Mouse (Mus musculus): Measurements from ENCODE around the gene Rnaseh2a. TPM values are rescaled to one million over a fixed set of nuclear protein-coding genes. Genes with fewer than 3 reads are reported as not detected.

The Rnaseh2a gene
- total RNA-seq, 1 experiment, result 160 TPM

DNA sequence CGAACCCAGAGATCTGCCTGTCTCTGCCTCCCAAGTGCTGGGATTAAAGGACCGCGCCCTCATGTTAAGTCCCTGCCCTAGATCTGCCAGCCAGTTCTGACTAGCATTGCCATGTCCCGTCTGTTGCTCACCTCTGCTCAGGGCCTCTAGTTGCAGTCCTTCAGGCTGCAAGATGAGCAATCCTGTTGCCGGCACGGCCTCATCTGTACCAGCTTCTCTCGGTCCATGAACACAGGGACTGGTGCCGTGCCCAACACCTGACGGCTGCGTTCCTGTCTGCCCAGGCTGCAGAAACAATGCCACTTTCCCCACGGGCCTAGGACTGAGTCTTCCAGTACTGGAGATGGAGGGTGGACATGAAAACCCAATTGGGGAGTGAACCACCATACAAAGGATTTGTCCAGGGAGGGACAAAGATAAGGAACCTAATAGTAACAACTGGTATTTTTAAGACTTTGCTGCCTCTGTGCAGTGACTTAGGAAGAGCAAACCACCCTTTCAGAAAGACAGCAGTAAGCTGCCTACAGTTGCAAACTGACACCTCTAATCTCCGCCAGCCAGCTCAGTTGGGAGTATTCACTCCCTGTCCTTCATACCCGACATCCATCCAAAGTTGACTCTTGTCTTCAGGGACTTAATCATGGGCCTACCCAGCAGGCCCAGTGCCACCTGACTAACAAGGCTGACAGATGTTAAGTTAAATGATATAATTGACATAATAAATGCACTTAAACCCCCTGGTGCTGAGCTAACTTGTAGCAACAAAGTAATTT, 1.8 kb downstream of the Rnaseh2a start:
- Histone ChIP-seq H3K9ac (ENCODE audit: insufficient read depth, low read depth, low read length, poor library complexity, severe bottlenecking) (no peak overlapping the region), H3K4me3 (ENCODE audit: insufficient read depth in 1 of 2, low read depth in 1 of 2, low read length in 2 of 2, poor library complexity in 1 of 2, severe bottlenecking in 1 of 2) (no peak overlapping the region), H3K4me1 (ENCODE audit: control insufficient read depth in 2 of 2, insufficient read depth in 2 of 2, low read length in 2 of 2, poor library complexity in 1 of 2) (peaks cover 2 to 19% of the 10 kb centered on the region in 2 experiments; a peak in 3 of 4 replicates), H3K9me3 (ENCODE audit: control insufficient read depth, insufficient read depth, low read depth, low read length) (no peaks in the 10 kb centered on the region), H3K36me3 (ENCODE audit: control insufficient read depth, insufficient read depth, low read length, poor library complexity, severe bottlenecking) (peaks cover 16% of the 10 kb centered on the region), H3K27ac (ENCODE audit: insufficient read depth, low read depth, low read length, poor library complexity, severe bottlenecking) (no peak overlapping the region; the same call in 1 of the 2 replicates)
- in situ Hi-C loops (cut with MboI; ENCODE audit: low sequenced_read_pairs in 2 of 2, unreplicated experiment in 2 of 2), result loop anchor here in 1 of 2 experiments (25.0 kb wide), 1 partner anchor 445 kb away; no protein-coding TSS in a partner anchor
- no peak for DNase-seq (ENCODE audit: low read depth, low spot score)
- TF ChIP-seq ZC3H11A (IDR thresholded peaks at IDR 0.05; ENCODE audit: borderline replicate concordance, low read depth, low read length), result no peak
- TF ChIP-seq HCFC1 (IDR thresholded peaks at IDR 0.05; ENCODE audit: borderline replicate concordance, insufficient read depth, low read length), result no peak
- TF ChIP-seq CHD2 (IDR thresholded peaks at IDR 0.05; ENCODE audit: low read depth, low read length), result no peak
- TF ChIP-seq MAFK (IDR thresholded peaks at IDR 0.05; ENCODE audit: insufficient read depth, low read depth, low read length), result no peak
- no peak for TF ChIP-seq ZNF384 (IDR thresholded peaks at IDR 0.05; ENCODE audit: low read depth, low read length)

- DNase-seq (ENCODE audit: low read depth, low spot score), result no peak
- in situ Hi-C loops (cut with MboI; ENCODE audit: low sequenced_read_pairs in 2 of 2, unreplicated experiment in 2 of 2), result loop anchor here in 1 of 2 experiments (25.0 kb wide), 1 partner anchor 446 kb away; no protein-coding TSS in a partner anchor
Observed at GRCm38 (mm10) chr8:84966603-84967002, 3.0 kb downstream of the Rnaseh2a start.

DNA sequence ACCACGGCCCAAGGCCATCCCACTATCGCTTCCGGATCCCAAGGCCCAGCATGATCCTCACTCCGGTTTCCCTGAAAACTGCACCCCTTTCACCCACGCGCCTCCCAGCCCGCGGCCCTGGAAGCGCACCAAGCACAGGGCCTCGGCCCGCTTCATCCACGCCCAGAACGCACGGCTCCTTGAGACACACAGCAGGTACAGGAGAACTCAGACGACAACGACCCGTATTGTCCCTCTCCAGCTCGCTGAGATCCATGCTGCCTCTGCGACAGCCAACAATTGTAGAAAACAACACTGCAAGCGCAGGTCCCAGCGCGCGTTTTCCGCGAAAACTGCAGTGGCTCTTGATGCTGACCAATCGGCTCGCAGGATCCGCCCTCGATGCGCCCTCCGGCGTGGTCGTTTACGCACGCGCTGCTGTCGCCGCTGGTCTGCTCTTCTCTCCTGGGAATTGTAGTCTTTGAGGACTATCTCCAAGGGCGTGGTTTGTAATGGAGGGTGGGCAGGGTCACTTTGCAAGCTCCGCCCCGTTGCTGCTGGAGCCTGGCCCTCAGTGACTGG, 3.8 kb downstream of the Rnaseh2a start:
- peaks cover 2 to 17% of the 10 kb centered on the region in 2 experiments; a peak in 3 of 4 replicates for H3K4me1 ChIP-seq (ENCODE audit: control insufficient read depth in 2 of 2, insufficient read depth in 2 of 2, low read length in 2 of 2, poor library complexity in 1 of 2)
- H3K36me3 ChIP-seq (ENCODE audit: control insufficient read depth, insufficient read depth, low read length, poor library complexity, severe bottlenecking), result peaks cover 10% of the 10 kb centered on the region
- H3K27ac ChIP-seq (ENCODE audit: insufficient read depth, low read depth, low read length, poor library complexity, severe bottlenecking), result peak overlapping the region; percentile 50
- TF ChIP-seq CHD2 (IDR thresholded peaks at IDR 0.05; ENCODE audit: low read depth, low read length) (no peak), HCFC1 (IDR thresholded peaks at IDR 0.05; ENCODE audit: borderline replicate concordance, insufficient read depth, low read length) (peak; percentile 95)
- DNase-seq (ENCODE audit: low read depth, low spot score), result no peak
- peak overlapping the region; percentile 84 for H3K9ac ChIP-seq (ENCODE audit: insufficient read depth, low read depth, low read length, poor library complexity, severe bottlenecking)
- in situ Hi-C loops (cut with MboI; ENCODE audit: low sequenced_read_pairs in 2 of 2, unreplicated experiment in 2 of 2), result loop anchor here in 1 of 2 experiments (25.0 kb wide), 1 partner anchor 446 kb away; no protein-coding TSS in a partner anchor
- H3K4me3 ChIP-seq (ENCODE audit: insufficient read depth in 1 of 2, low read depth in 1 of 2, low read length in 2 of 2, poor library complexity in 1 of 2, severe bottlenecking in 1 of 2), result peak overlapping the region; percentile 90 to 100
- H3K9me3 ChIP-seq (ENCODE audit: control insufficient read depth, insufficient read depth, low read depth, low read length), result no peaks in the 10 kb centered on the region

More at GRCm38 (mm10) chr8:84966603-84967002, 3.0 kb downstream of the Rnaseh2a start:
- Histone ChIP-seq H3K9ac (ENCODE audit: insufficient read depth, low read depth, low read length, poor library complexity, severe bottlenecking) (peak overlapping the region; percentile 55; the same call in 1 of the 2 replicates), H3K4me1 (ENCODE audit: control insufficient read depth in 2 of 2, insufficient read depth in 2 of 2, low read length in 2 of 2, poor library complexity in 1 of 2) (peaks cover 2 to 19% of the 10 kb centered on the region in 2 experiments; a peak in 3 of 4 replicates), H3K27ac (ENCODE audit: insufficient read depth, low read depth, low read length, poor library complexity, severe bottlenecking) (peak overlapping the region; percentile 42), H3K36me3 (ENCODE audit: control insufficient read depth, insufficient read depth, low read length, poor library complexity, severe bottlenecking) (peaks cover 15% of the 10 kb centered on the region), H3K4me3 (ENCODE audit: insufficient read depth in 1 of 2, low read depth in 1 of 2, low read length in 2 of 2, poor library complexity in 1 of 2, severe bottlenecking in 1 of 2) (no peak overlapping the region), H3K9me3 (ENCODE audit: control insufficient read depth, insufficient read depth, low read depth, low read length) (no peaks in the 10 kb centered on the region)
- no peak for TF ChIP-seq HCFC1 (IDR thresholded peaks at IDR 0.05; ENCODE audit: borderline replicate concordance, insufficient read depth, low read length)
- TF ChIP-seq ZC3H11A (IDR thresholded peaks at IDR 0.05; ENCODE audit: borderline replicate concordance, low read depth, low read length), result no peak
- no peak for TF ChIP-seq ZNF384 (IDR thresholded peaks at IDR 0.05; ENCODE audit: low read depth, low read length)
- TF ChIP-seq MAFK (IDR thresholded peaks at IDR 0.05; ENCODE audit: insufficient read depth, low read depth, low read length), result no peak
- TF ChIP-seq CHD2 (IDR thresholded peaks at IDR 0.05; ENCODE audit: low read depth, low read length), result no peak

- peaks cover 2 to 16% of the 10 kb centered on the region in 2 experiments; a peak in 3 of 4 replicates for H3K4me1 ChIP-seq (ENCODE audit: control insufficient read depth in 2 of 2, insufficient read depth in 2 of 2, low read length in 2 of 2, poor library complexity in 1 of 2)
- TF ChIP-seq MAFK (IDR thresholded peaks at IDR 0.05; ENCODE audit: insufficient read depth, low read depth, low read length) (no peak), ZC3H11A (IDR thresholded peaks at IDR 0.05; ENCODE audit: borderline replicate concordance, low read depth, low read length) (no peak), ZNF384 (IDR thresholded peaks at IDR 0.05; ENCODE audit: low read depth, low read length) (no peak), CHD2 (IDR thresholded peaks at IDR 0.05; ENCODE audit: low read depth, low read length) (no peak), HCFC1 (IDR thresholded peaks at IDR 0.05; ENCODE audit: borderline replicate concordance, insufficient read depth, low read length) (no peak)
- no peak overlapping the region for H3K9ac ChIP-seq (ENCODE audit: insufficient read depth, low read depth, low read length, poor library complexity, severe bottlenecking)
- H3K36me3 ChIP-seq (ENCODE audit: control insufficient read depth, insufficient read depth, low read length, poor library complexity, severe bottlenecking), result peaks cover 19% of the 10 kb centered on the region
- no peak for DNase-seq (ENCODE audit: low read depth, low spot score)
- H3K27ac ChIP-seq (ENCODE audit: insufficient read depth, low read depth, low read length, poor library complexity, severe bottlenecking), result no peak overlapping the region
- in situ Hi-C loops (cut with MboI; ENCODE audit: low sequenced_read_pairs in 2 of 2, unreplicated experiment in 2 of 2), result loop anchor here in 1 of 2 experiments (25.0 kb wide), 1 partner anchor 448 kb away; no protein-coding TSS in a partner anchor
- no peak overlapping the region for H3K4me3 ChIP-seq (ENCODE audit: insufficient read depth in 1 of 2, low read depth in 1 of 2, low read length in 2 of 2, poor library complexity in 1 of 2, severe bottlenecking in 1 of 2)
- H3K9me3 ChIP-seq (ENCODE audit: control insufficient read depth, insufficient read depth, low read depth, low read length), result no peaks in the 10 kb centered on the region
Observed at GRCm38 (mm10) chr8:84963952-84964351, 5.6 kb downstream of the Rnaseh2a start.

All from ES-E14 (cell line).